Comparison of ENCODE assay signal across 8 mouse cellular contexts in genomic region chr10:69320667-69321518, GRCm38 (mm10). TPM values are rescaled to one million over a fixed set of nuclear protein-coding genes. Genes with fewer than 3 reads are reported as not detected.
DNase-seq lines count a peak whose midpoint lies in the region; ATAC-seq lines count a peak whose summit lies in the region.

No protein-coding gene starts in this region.

- H3K27ac ChIP-seq in hindbrain, embryonic 13.5 days = no peak overlapping the region

- no peaks in the 10 kb centered on the region; the same call in 1 of the 2 replicates for H3K4me1 ChIP-seq in hindbrain, embryonic 13.5 days (replicated peaks)

- peak; percentile 69; the same call in 1 of the 2 replicates for ATAC-seq in hindbrain, embryonic 13.5 days (ENCODE audit: low FRiP score)

- H3K36me3 ChIP-seq in hindbrain, embryonic 13.5 days = no peaks in the 10 kb centered on the region

- DNase-seq in NIH3T3 (ENCODE audit: low read depth) = peak; percentile 98
- peak; percentile 33 for DNase-seq in cerebellum, adult 9-11 months
- DNase-seq in frontal cortex, adult 2 months (ENCODE audit: extremely low spot score in 1 of 2, low spot score in 1 of 2) = peak; percentile 31 to 90
- DNase-seq in layer of hippocampus, postnatal 14 days (ENCODE audit: low spot score in 2 of 2) = peak; percentile 70 to 73
- peak; percentile 91 for DNase-seq in lung, postnatal 14 days
- DNase-seq in retina, embryonic 14.5 days (ENCODE audit: low spot score) = peak; percentile 93
- DNase-seq in thymus, postnatal 36 days = peak; percentile 61 to 63

- H3K9me3 ChIP-seq in hindbrain, embryonic 13.5 days = no peaks in the 10 kb centered on the region

- no peak overlapping the region for H3K4me3 ChIP-seq in hindbrain, embryonic 13.5 days

- WGBS in hindbrain, embryonic 13.5 days = 45% methylated on average over 21 of the region's 21 CpGs

- H3K9ac ChIP-seq in hindbrain, embryonic 13.5 days = no peak overlapping the region

- H3K27me3 ChIP-seq in hindbrain, embryonic 13.5 days = no peaks in the 10 kb centered on the region

- H3K4me2 ChIP-seq in hindbrain, embryonic 13.5 days = 0 out of 2 replicates have a peak overlapping the region, but pooled peaks have one; percentile 17

RNA-seq across cellular contexts. Expression of gene Cdk1, which starts 31.8 kb away (rescaled TPM):
- 2.0 and 2.2 TPM in 2 replicates for polyA plus RNA-seq in frontal cortex, adult 2 months (2012; rRNA removed)
- 99.4 and 113 TPM in 2 replicates for polyA plus RNA-seq in hindbrain, embryonic 13.5 days (2015; fragmentation: Nextera tagmentation; extraction: Ambion mirVana)
- 1 to 10 TPM; 2.9 to 3.4 TPM for total RNA-seq in layer of hippocampus, postnatal 14 days (2021)

Comparison
In these comparisons a context has a peak if more than half of its experiments do, and no peak if none do; other contexts are left out.
1. DNase-seq: peak in every context shown above with its lines; median percentile 98 in NIH3T3; 93 in retina, embryonic 14.5 days; 91 in lung, postnatal 14 days; 72 in layer of hippocampus, postnatal 14 days; 62 in thymus, postnatal 36 days; 60 in frontal cortex, adult 2 months; 33 in cerebellum, adult 9-11 months.
2. RNA of gene Cdk1, which starts 31.8 kb away (polyA plus RNA-seq): 99.4 to 113 TPM in hindbrain, embryonic 13.5 days; 2.0 to 2.2 TPM in frontal cortex, adult 2 months; every median in the first group is over 10 times any median in the second.